Mouse (Mus musculus): ENCODE measurements around the gene Anks1b.
A peak's percentile ranks its signal among the peaks of the same experiment; 100 is the strongest.

Anks1b gene

GRCm38 (mm10) chr10:90169941-90170580 lies 296.8 kb downstream of the Anks1b start:
- no peak for DNase-seq (ENCODE audit: low read depth)

GRCm38 (mm10) chr10:90190366-90190765 lies 317.1 kb downstream of the Anks1b start:
- no peak for DNase-seq (ENCODE audit: low read depth)

- no peak for DNase-seq (ENCODE audit: low read depth)
These were observed 323.6 kb downstream of the Anks1b start for GRCm38 (mm10) chr10:90196936-90197335.

GRCm38 (mm10) chr10:90210044-90210443 lies 336.7 kb downstream of the Anks1b start:
- no peak for DNase-seq (ENCODE audit: low read depth)

DNA sequence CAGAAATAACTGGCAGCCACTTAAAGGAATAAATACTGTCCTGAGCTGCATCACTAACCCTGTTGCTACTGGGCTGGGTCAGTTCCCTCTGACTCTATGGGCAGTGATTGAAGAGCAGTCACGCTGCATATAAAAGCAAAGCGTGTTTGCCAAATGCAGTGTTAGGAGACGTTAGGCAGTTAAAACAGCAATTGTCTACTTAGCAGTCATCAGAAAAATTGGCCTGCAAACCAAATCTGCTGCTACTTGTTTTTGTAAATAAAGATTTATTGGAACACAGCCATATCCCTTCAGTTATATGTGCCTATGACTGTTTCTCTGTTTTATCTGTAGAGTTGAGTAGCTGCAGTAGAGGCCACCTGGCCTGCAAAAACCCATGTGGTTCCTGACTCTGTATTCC lies 347.2 kb downstream of the Anks1b start:
- no peak for DNase-seq (ENCODE audit: low read depth)

- no peak for DNase-seq (ENCODE audit: low read depth)
These were observed 349.6 kb downstream of the Anks1b start for GRCm38 (mm10) chr10:90222793-90223495.

DNA sequence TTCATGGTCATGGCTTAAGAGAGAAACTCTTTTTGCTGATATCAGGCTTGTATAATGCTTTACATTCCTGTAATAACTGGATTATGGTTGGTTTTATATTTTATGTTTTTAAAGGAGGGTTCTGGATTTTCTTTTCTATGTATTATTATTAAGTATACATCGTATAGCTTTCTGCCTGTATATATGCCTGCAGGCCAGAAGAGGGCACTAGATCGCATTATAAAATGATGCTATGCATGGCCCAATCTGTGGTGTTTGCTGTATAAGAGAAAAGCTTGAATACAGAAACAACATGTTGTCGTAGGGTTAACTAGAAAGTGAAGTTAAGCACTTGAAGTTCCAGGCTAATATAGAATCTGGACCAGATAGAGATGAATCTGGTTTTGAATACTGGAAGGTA lies 362.0 kb downstream of the Anks1b start:
- DNase-seq (ENCODE audit: low read depth), result no peak

DNA sequence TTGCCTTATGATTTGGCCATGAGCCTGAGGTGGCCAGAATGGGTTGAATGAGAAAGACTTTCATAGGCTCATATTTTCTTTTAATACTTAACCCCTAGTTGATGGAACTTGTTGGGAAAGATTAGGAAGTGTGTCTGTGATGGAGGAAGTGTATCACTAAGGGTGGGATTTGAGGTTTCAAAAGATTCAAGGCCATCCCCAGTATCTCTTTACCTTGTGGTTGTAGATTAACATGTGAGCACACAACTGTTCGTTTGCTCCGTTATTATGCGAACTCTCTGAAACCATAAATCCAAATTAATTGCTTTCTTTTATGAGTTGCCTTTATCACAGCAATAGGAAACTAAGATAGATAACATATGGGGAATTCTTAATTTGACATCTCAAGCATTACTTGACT lies 364.0 kb downstream of the Anks1b start:
- no peak for DNase-seq (ENCODE audit: low read depth)

DNA sequence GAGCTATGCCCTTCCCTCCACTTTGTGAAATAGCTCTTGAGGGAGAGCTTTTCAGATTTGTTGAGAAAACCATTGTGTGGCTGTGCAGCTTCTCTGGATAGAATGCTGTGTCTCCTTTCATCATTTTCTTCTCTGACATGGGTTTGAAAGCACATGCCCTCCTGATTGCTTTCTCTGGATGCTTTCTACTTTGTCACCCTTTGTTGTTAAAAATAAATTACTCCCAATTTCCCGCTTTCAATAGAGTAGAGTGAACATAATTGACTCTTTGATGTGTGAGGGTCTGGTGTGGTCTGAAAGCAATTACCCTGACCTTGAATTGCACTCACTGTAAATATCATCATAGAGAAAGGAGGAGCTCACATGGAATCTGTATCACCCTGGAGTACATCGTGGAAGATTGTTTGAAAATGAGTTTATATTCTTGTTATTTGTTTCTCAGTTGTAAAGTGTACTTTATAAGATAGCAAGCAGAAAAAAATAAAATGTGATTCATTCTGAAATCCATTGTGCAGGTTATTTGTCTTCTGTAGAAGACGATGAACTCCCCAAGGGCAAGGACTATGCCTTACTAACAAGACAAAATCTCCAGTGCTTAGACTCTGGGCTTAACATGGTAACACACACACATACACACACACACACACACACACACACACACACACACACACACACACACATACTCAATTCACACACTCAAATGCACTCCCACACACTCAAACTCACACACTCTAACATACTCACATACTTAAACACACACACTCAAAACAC lies 385.8 kb downstream of the Anks1b start:
- no peak for DNase-seq (ENCODE audit: low read depth)

GRCm38 (mm10) chr10:90271321-90271720 lies 398.0 kb downstream of the Anks1b start:
- DNase-seq (ENCODE audit: low read depth), result no peak

GRCm38 (mm10) chr10:90273311-90273710 lies 400.0 kb downstream of the Anks1b start:
- DNase-seq (ENCODE audit: low read depth), result no peak

GRCm38 (mm10) chr10:90286589-90286988 lies 413.3 kb downstream of the Anks1b start:
- no peak for DNase-seq (ENCODE audit: low read depth)

- no peak for DNase-seq (ENCODE audit: low read depth)
These were observed 429.9 kb downstream of the Anks1b start for GRCm38 (mm10) chr10:90303249-90303648.

GRCm38 (mm10) chr10:90306156-90306555 lies 432.8 kb downstream of the Anks1b start:
- DNase-seq (ENCODE audit: low read depth), result no peak

GRCm38 (mm10) chr10:90307931-90308555 lies 434.7 kb downstream of the Anks1b start:
- DNase-seq (ENCODE audit: low read depth), result no peak

DNA sequence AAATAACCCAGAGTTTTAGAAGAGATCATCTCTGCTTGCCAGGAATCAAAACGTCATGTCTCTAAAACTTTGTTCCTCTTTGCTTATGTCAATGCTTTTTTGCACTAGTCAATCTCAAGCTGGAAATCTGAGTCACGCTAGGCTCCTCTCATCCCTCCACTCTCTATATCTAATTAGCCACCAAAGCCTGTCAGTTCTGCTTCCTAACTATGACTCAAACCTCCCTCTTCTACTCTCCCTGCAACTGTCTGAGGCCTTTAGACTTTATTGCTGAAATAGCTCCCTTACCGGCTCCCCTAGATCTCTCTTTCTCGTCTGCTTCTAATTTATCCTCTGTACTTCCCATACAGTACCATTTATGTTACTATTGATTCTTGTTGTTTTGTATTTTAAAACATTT lies 456.5 kb downstream of the Anks1b start:
- DNase-seq (ENCODE audit: low read depth), result no peak

DNA sequence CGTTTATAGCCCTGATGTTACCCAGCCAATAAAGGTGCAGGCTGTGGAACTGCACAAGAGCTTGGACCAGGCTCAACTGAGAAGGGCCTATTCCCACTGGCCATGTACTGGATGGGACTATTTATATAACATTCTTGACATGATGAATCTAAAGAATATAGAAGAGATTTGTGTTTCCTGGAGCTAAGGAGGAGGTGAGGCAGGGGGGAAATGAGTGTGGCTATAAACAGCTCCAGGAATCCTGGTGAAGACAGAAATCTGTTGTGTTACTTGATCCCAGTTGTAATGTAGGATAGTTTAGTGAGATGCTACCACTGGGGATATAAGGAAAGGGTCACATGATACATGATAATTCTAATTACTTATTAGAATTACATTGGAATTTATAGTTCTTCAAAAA lies 472.1 kb downstream of the Anks1b start:
- DNase-seq (ENCODE audit: low read depth), result no peak

DNA sequence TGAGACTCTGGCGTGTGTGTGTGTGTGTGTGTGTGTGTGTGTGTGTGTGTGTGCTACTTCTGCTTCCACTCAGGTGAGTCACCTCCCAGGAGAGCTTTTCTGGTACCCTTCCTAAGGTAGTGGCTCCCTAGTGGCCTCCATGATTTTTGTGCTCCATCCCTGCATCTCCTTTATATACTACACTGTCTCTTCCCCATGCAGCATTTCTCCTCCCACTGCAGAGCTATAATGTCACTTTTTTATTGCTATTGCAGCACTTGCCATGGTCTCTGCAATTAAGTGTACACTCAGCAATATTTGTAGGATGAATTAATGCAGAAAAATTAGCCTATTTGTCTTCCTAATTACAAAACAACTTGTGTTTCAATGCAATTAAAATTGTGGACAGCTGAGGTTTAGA lies 482.9 kb downstream of the Anks1b start:
- no peak for DNase-seq (ENCODE audit: low read depth)

DNA sequence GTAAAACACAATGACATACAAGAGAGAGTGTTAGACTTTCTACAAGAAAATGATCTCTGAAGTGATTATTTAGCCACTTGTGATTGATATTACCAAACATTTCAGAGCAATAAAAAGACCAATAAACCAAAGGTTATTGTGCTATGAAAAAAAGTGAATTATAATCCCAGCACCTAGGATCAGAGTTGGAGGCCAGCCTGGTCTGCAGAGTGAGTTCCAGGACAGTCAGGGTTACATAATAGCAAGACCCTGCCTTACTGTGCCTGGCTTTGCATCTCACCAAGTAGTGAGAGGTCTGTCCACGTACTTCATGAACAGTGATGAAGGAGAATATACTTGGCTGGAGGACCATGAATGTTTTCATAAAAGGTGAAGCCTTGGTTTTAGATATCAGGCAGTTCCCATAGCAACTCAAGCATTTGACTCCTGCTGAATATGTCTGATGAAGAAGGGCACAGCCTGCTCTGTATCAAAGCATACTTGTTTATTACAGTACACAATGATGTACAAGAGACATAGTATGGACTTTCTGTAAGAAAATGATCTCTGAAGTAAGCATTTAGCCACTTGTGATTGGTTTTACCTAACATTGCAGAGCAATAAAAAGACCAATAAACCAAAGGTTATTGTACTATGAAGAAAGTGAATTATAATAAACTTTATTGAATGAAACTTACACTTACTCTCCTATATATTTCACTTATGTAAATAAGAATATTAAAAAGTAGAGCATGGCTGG lies 484.0 kb downstream of the Anks1b start:
- no peak for DNase-seq (ENCODE audit: low read depth)

DNA sequence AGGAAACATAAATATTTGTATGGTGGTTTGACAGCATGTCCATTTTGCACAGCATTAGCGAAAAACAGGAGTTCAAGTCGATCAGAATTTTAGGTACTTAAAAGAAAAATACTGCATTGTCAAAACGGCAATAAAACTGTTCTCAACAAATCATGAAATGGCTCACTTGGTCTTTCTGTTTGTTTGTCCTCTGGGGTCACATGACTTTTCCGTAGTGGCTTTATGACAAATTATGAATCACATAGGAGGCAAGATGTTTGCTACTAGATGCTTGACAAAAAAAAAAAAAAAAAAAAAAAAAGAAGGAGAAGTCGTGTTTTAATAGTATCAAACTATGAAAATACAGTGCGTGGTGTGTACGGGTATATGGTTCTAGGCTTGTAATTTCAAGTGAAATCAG lies 495.7 kb downstream of the Anks1b start:
- no peak for DNase-seq (ENCODE audit: low read depth)

DNA sequence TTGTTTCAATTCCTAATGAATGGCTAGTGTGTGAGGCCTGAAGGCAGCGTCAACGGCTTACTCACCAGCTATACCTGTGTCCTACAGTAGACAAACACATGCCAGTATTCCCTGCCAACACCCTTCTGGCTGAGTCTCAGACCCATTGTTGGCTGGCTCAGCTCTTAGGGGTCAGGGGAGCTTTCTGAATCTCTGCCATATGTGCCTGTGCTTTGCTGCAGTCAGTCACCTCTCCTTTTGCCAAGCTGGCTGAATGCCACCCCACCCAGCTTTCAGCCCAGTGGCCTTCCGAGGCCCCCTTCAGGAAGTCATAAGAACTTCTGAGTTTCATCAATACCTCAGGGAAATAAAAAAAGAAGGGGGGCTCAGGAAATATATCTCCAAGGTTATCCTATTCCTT lies 497.4 kb downstream of the Anks1b start:
- no peak for DNase-seq (ENCODE audit: low read depth)

DNA sequence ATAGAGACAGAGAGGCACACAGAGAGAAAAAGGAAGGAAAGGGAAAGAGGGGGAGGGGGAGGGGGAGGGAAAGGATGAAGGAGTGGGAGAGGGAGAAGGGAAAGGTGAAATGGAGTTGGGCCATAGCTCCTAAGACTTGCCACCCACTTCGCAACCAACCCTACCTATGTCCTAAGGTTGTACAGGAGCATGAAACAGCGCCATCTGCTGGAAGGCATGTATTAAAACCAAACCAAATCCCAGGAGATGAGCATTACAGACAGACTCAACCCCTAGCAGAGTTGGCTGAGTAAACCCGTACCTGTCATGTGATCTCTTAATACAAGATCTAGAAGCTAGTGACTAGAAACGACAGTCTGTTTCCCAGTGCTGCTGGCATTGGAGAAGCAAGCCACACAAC lies 500.2 kb downstream of the Anks1b start:
- DNase-seq (ENCODE audit: low read depth), result peak; percentile 4

Data from induced T-regulatory cell, adult 2 months (primary cell).